Mouse (Mus musculus) MEL (cell line): ENCODE measurements around the gene Ckap4. TPM values are rescaled to one million over a fixed set of nuclear protein-coding genes. Genes with fewer than 3 reads are reported as not detected.
A peak's percentile ranks its signal among the peaks of the same experiment; 100 is the strongest.

Source experiments
- DNase-seq: peaks from one replicate; pipeline ENCODE4 v3.0.0; 2011; ENCODE audit warnings: low read depth, low spot score
- H3K27ac ChIP-seq: 2 replicates; pipeline ENCODE4 v1.5.1; 2012; ENCODE audit warnings: low read depth, mild to moderate bottlenecking, control low read depth, low read length, moderate library complexity; ENCODE audit not compliant: control insufficient read depth
- H3K27me3 ChIP-seq, 2 experiments: fragments of 150-350 bp in 1 of 2; sonication (generic) in 1 of 2; 2 replicates each; pipeline ENCODE4 v1.6.1; 2012; ENCODE audit warnings: low read length in 2 of 2, mild to moderate bottlenecking in 2 of 2, improper control_type of control experiment in 1 of 2, moderate library complexity in 1 of 2; ENCODE audit not compliant: insufficient read depth in 2 of 2, control insufficient read depth in 1 of 2
- H3K36me3 ChIP-seq, 2 experiments: 2 replicates each; pipeline ENCODE4 v1.6.1; 2012 to 2014; ENCODE audit warnings: low read length in 2 of 2, improper control_type of control experiment in 1 of 2, inconsistent platforms in 1 of 2, mild to moderate bottlenecking in 1 of 2; ENCODE audit not compliant: insufficient read depth in 2 of 2, control insufficient read depth in 1 of 2
- H3K4me1 ChIP-seq, 2 experiments: fragments of 150-350 bp in 1 of 2; sonication (generic) in 1 of 2; 2 replicates each; pipeline ENCODE4 v1.6.1; 2012; ENCODE audit warnings: low read length in 2 of 2, improper control_type of control experiment in 1 of 2, mild to moderate bottlenecking in 1 of 2; ENCODE audit not compliant: insufficient read depth in 2 of 2, control insufficient read depth in 1 of 2
- H3K4me3 ChIP-seq, 2 experiments: fragments of 150-350 bp in 1 of 2; sonication (generic) in 1 of 2; 2 replicates each; pipeline ENCODE4 v1.5.1; 2012; ENCODE audit warnings: low read depth in 2 of 2, low read length in 2 of 2, mild to moderate bottlenecking in 2 of 2, moderate library complexity in 2 of 2, control low read depth in 1 of 2, improper control_type of control experiment in 1 of 2; ENCODE audit not compliant: control insufficient read depth in 1 of 2, insufficient read depth in 1 of 2
- H3K79me2 ChIP-seq: 2 replicates; pipeline ENCODE4 v1.6.1; 2012; ENCODE audit warnings: mild to moderate bottlenecking, low read length, moderate library complexity; ENCODE audit not compliant: control insufficient read depth, poor library complexity, insufficient read depth
- H3K9ac ChIP-seq: 2 replicates; pipeline ENCODE4 v1.6.1; 2012; ENCODE audit warnings: low read depth, mild to moderate bottlenecking, control low read depth, low read length, moderate library complexity; ENCODE audit not compliant: control insufficient read depth, poor library complexity, severe bottlenecking
- H3K9me3 ChIP-seq: fragments of 150-350 bp; sonication (generic); replicated peaks from 2 replicates; pipeline ENCODE4 v1.6.1; 2012; ENCODE audit warnings: mild to moderate bottlenecking, low read length, improper control_type of control experiment, moderate library complexity; ENCODE audit not compliant: insufficient read depth
- BHLHE40 ChIP-seq: IDR thresholded peaks from 2 replicates; pipeline ENCODE4 v1.6.1; 2012; ENCODE audit warnings: low read depth, mild to moderate bottlenecking, inconsistent platforms, low read length, improper control_type of control experiment, borderline replicate concordance
- CHD1 ChIP-seq: IDR thresholded peaks from 2 replicates; pipeline ENCODE4 v1.6.1; 2012; ENCODE audit warnings: low read depth, mild to moderate bottlenecking, inconsistent platforms, low read length, improper control_type of control experiment
- CHD2 ChIP-seq: IDR thresholded peaks from 2 replicates; pipeline ENCODE4 v1.6.1; 2011; ENCODE audit warnings: low read length, improper control_type of control experiment
- CTCF ChIP-seq, 3 experiments: IDR thresholded peaks in 2 of 3; conservative IDR thresholded peaks in 1 of 3; 2 replicates each; pipeline ENCODE4 v1.5.1; 2011 to 2012; ENCODE audit warnings: low read length in 3 of 3, low read depth in 2 of 3, mild to moderate bottlenecking in 2 of 3, improper control_type of control experiment in 1 of 3, inconsistent platforms in 1 of 3, mixed read lengths in 1 of 3, moderate library complexity in 1 of 3; ENCODE audit not compliant: control insufficient read depth in 1 of 3, insufficient read depth in 1 of 3, poor library complexity in 1 of 3, severe bottlenecking in 1 of 3
- E2F4 ChIP-seq: IDR thresholded peaks from 2 replicates; pipeline ENCODE4 v1.6.1; 2011; ENCODE audit warnings: low read depth, low read length, improper control_type of control experiment, borderline replicate concordance
- ELF1 ChIP-seq: IDR thresholded peaks from 2 replicates; pipeline ENCODE4 v1.6.1; 2014; ENCODE audit warnings: low read depth, mild to moderate bottlenecking, inconsistent platforms, low read length, improper control_type of control experiment, moderate library complexity
- EP300 ChIP-seq, 2 experiments: IDR thresholded peaks; 2 replicates each; pipeline ENCODE4 v1.6.1; 2011; ENCODE audit warnings: improper control_type of control experiment in 2 of 2, low read length in 2 of 2, low read depth in 1 of 2, mild to moderate bottlenecking in 1 of 2
- ETS1 ChIP-seq: IDR thresholded peaks from 2 replicates; pipeline ENCODE4 v1.6.1; 2012; ENCODE audit warnings: low read depth, mild to moderate bottlenecking, inconsistent platforms, low read length, improper control_type of control experiment, moderate library complexity
- GABPA ChIP-seq: IDR thresholded peaks from 2 replicates; pipeline ENCODE4 v1.6.1; 2012; ENCODE audit warnings: low read depth, mild to moderate bottlenecking, inconsistent platforms, low read length, improper control_type of control experiment, moderate library complexity
- GATA1 ChIP-seq: IDR thresholded peaks from 2 replicates; pipeline ENCODE4 v1.6.1; 2011; ENCODE audit warnings: low read depth, low read length, improper control_type of control experiment
- HCFC1 ChIP-seq: IDR thresholded peaks from 2 replicates; pipeline ENCODE4 v1.6.1; 2012; ENCODE audit warnings: low read depth, mild to moderate bottlenecking, inconsistent platforms, low read length, improper control_type of control experiment, moderate library complexity
- JUND ChIP-seq: IDR thresholded peaks from 2 replicates; pipeline ENCODE4 v1.6.1; 2011; ENCODE audit warnings: low read depth, mild to moderate bottlenecking, improper control_type of control experiment, low read length
- KAT2A ChIP-seq: conservative IDR thresholded peaks from 2 replicates; pipeline ENCODE4 v1.6.1; 2012; ENCODE audit warnings: low read depth, low read length, improper control_type of control experiment, inconsistent platforms
- MAFK ChIP-seq: IDR thresholded peaks from 2 replicates; pipeline ENCODE4 v1.6.1; 2011; ENCODE audit warnings: low read depth, mild to moderate bottlenecking, low read length, improper control_type of control experiment, borderline replicate concordance
- MAX ChIP-seq: IDR thresholded peaks from 2 replicates; pipeline ENCODE4 v1.6.1; 2011; ENCODE audit warnings: low read length, improper control_type of control experiment
- MAZ ChIP-seq: IDR thresholded peaks from 2 replicates; pipeline ENCODE4 v1.6.1; 2012; ENCODE audit warnings: low read depth, mild to moderate bottlenecking, inconsistent platforms, low read length, improper control_type of control experiment
- MEF2A ChIP-seq: IDR thresholded peaks from 2 replicates; pipeline ENCODE4 v1.6.1; 2014; ENCODE audit warnings: low read depth, mild to moderate bottlenecking, inconsistent platforms, low read length, improper control_type of control experiment; ENCODE audit not compliant: poor library complexity, insufficient replicate concordance, severe bottlenecking; ENCODE audit errors: extremely low read depth
- MXI1 ChIP-seq: IDR thresholded peaks from 2 replicates; pipeline ENCODE4 v1.6.1; 2011; ENCODE audit warnings: mild to moderate bottlenecking, low read depth, low read length, improper control_type of control experiment
- MYB ChIP-seq: IDR thresholded peaks from 2 replicates; pipeline ENCODE4 v1.6.1; 2011; ENCODE audit warnings: mild to moderate bottlenecking, low read depth, low read length, improper control_type of control experiment
- MYC ChIP-seq: IDR thresholded peaks from 2 replicates; pipeline ENCODE4 v1.6.1; 2011; ENCODE audit warnings: low read depth, mild to moderate bottlenecking, low read length, improper control_type of control experiment, moderate library complexity
- NELFE ChIP-seq: IDR thresholded peaks from 2 replicates; pipeline ENCODE4 v1.6.1; 2011; ENCODE audit warnings: low read depth, low read length, improper control_type of control experiment
- NRF1 ChIP-seq: IDR thresholded peaks from 2 replicates; pipeline ENCODE4 v1.6.1; 2014; ENCODE audit warnings: low read depth, mild to moderate bottlenecking, inconsistent platforms, low read length, improper control_type of control experiment, moderate library complexity; ENCODE audit not compliant: poor library complexity, insufficient read depth, severe bottlenecking
- POLR2A ChIP-seq, 2 experiments: IDR thresholded peaks; 2 replicates each; pipeline ENCODE4 v1.6.1; 2011 to 2012; ENCODE audit warnings: low read length in 2 of 2, mild to moderate bottlenecking in 2 of 2, control low read depth in 1 of 2, improper control_type of control experiment in 1 of 2, low read depth in 1 of 2, moderate library complexity in 1 of 2; ENCODE audit not compliant: control insufficient read depth in 1 of 2, insufficient read depth in 1 of 2, poor library complexity in 1 of 2
- POLR2AphosphoS5 ChIP-seq: IDR thresholded peaks from 2 replicates; pipeline ENCODE4 v1.6.1; 2012; ENCODE audit warnings: low read depth, borderline replicate concordance, mild to moderate bottlenecking, inconsistent platforms, low read length, moderate library complexity, mixed read lengths
- RAD21 ChIP-seq: IDR thresholded peaks from 2 replicates; pipeline ENCODE4 v1.6.1; 2011; ENCODE audit warnings: mild to moderate bottlenecking, low read depth, low read length, improper control_type of control experiment
- RCOR1 ChIP-seq: IDR thresholded peaks from 2 replicates; pipeline ENCODE4 v1.6.1; 2012; ENCODE audit warnings: low read depth, mild to moderate bottlenecking, inconsistent platforms, low read length, improper control_type of control experiment
- SIN3A ChIP-seq: IDR thresholded peaks from 2 replicates; pipeline ENCODE4 v1.6.1; 2012; ENCODE audit warnings: low read length, improper control_type of control experiment, inconsistent platforms
- TBP ChIP-seq: IDR thresholded peaks from 2 replicates; pipeline ENCODE4 v1.8.0; 2011; ENCODE audit warnings: low read depth, low read length, improper control_type of control experiment
- TCF12 ChIP-seq: IDR thresholded peaks from 2 replicates; pipeline ENCODE4 v1.6.1; 2014; ENCODE audit warnings: low read depth, mild to moderate bottlenecking, inconsistent platforms, low read length, improper control_type of control experiment, moderate library complexity
- UBTF ChIP-seq: IDR thresholded peaks from 2 replicates; pipeline ENCODE4 v1.6.1; 2012; ENCODE audit warnings: low read depth, mild to moderate bottlenecking, inconsistent platforms, low read length, improper control_type of control experiment, moderate library complexity, borderline replicate concordance; ENCODE audit not compliant: insufficient read depth
- USF1 ChIP-seq: IDR thresholded peaks from 2 replicates; pipeline ENCODE4 v1.6.1; 2014; ENCODE audit warnings: low read depth, mild to moderate bottlenecking, inconsistent platforms, low read length, improper control_type of control experiment, moderate library complexity
- USF2 ChIP-seq, 2 experiments: IDR thresholded peaks; 2 replicates each; pipeline ENCODE4 v1.6.1; 2011 to 2012; ENCODE audit warnings: improper control_type of control experiment in 2 of 2, low read length in 2 of 2, borderline replicate concordance in 1 of 2, inconsistent platforms in 1 of 2, low read depth in 1 of 2, mild to moderate bottlenecking in 1 of 2; ENCODE audit not compliant: insufficient read depth in 1 of 2
- ZC3H11A ChIP-seq: IDR thresholded peaks from 2 replicates; pipeline ENCODE4 v1.6.1; 2012; ENCODE audit warnings: low read depth, mild to moderate bottlenecking, inconsistent platforms, low read length, improper control_type of control experiment
- ZKSCAN1 ChIP-seq: IDR thresholded peaks from 2 replicates; pipeline ENCODE4 v1.6.1; 2012; ENCODE audit warnings: low read depth, mild to moderate bottlenecking, inconsistent platforms, low read length, improper control_type of control experiment, moderate library complexity
- ZMIZ1 ChIP-seq: IDR thresholded peaks from 2 replicates; pipeline ENCODE4 v1.6.1; 2012; ENCODE audit warnings: low read depth, mild to moderate bottlenecking, inconsistent platforms, low read length, improper control_type of control experiment, moderate library complexity
- ZNF384 ChIP-seq: IDR thresholded peaks from 2 replicates; pipeline ENCODE4 v1.6.1; 2012; ENCODE audit warnings: low read depth, mild to moderate bottlenecking, inconsistent platforms, low read length, improper control_type of control experiment
- polyA plus RNA-seq, 2 experiments: library from polyadenylated mRNA; stranded (reverse) in 1 of 2; unstranded in 1 of 2; fragments of >175 nt in 1 of 2; fragments of >200 nt in 1 of 2; gene quantifications; 2 replicates each; pipeline versions ENCODE4 v1.2.1 to v1.2.4; 2012; ENCODE audit warnings: low replicate concordance in 2 of 2, low read depth in 1 of 2; ENCODE audit not compliant: insufficient read length in 2 of 2, insufficient read depth in 1 of 2, missing spikeins in 1 of 2
- total RNA-seq: library from RNA; depleted of rRNA; stranded (reverse); fragments of 300-350 nt; gene quantifications from 2 replicates; pipeline ENCODE4 v1.2.3, GENCODE M21; 2012

Ckap4 gene
- total and polyA plus RNA-seq, 3 experiments: 1.0 to 5.2 TPM; not detected in 1

- peak; percentile 94 for DNase-seq
- Histone ChIP-seq H3K4me1 (peaks cover 6 to 14% of the 10 kb centered on the region in 2 experiments), H3K79me2 (no peaks in the 10 kb centered on the region), H3K36me3 (peaks cover 0 to 9% of the 10 kb centered on the region in 2 experiments; a peak in 2 of 4 replicates), H3K27ac (peak overlapping the region; percentile 78), H3K9me3 (no peaks in the 10 kb centered on the region), H3K9ac (peak overlapping the region; percentile 39), H3K27me3 (no peaks in the 10 kb centered on the region; a peak in 1 of 4 replicates), H3K4me3 (peak overlapping the region; percentile 10 to 12)
- no peak for TF ChIP-seq MEF2A
- TF ChIP-seq MAFK: no peak
- peak; percentile 62 for TF ChIP-seq MAX
- TF ChIP-seq JUND: peak; percentile 14; the same call in 1 of the 2 replicates
- peak; percentile 95 for TF ChIP-seq ZNF384
- TF ChIP-seq MAZ: no peak
- TF ChIP-seq KAT2A: no peak
- TF ChIP-seq POLR2A (IDR thresholded peaks at IDR 0.05; ENCODE audit: control insufficient read depth in 1 of 2, insufficient read depth in 1 of 2, low read depth in 1 of 2, low read length in 2 of 2, poor library complexity in 1 of 2): 0 out of 4 replicates have a peak, but pooled peaks have one; percentile 8 to 41
- no peak for TF ChIP-seq POLR2AphosphoS5
- TF ChIP-seq TBP: no peak; the same call in 1 of the 2 replicates
- no peak for TF ChIP-seq CHD2
- no peak for TF ChIP-seq ZKSCAN1
- no peak for TF ChIP-seq CTCF (IDR thresholded peaks at IDR 0.05 in 2 of 3, conservative IDR thresholded peaks at IDR 0.05 in 1 of 3; ENCODE audit: control insufficient read depth in 1 of 3, insufficient read depth in 1 of 3, low read depth in 2 of 3, low read length in 3 of 3, poor library complexity in 1 of 3, severe bottlenecking in 1 of 3)
- no peak for TF ChIP-seq NELFE
- TF ChIP-seq CHD1: no peak
- no peak for TF ChIP-seq UBTF
- TF ChIP-seq RCOR1: peak; percentile 69
- peak; percentile 78 for TF ChIP-seq GATA1
- no peak for TF ChIP-seq USF2 (IDR thresholded peaks at IDR 0.05; ENCODE audit: borderline replicate concordance in 1 of 2, insufficient read depth in 1 of 2, low read depth in 1 of 2, low read length in 2 of 2)
- TF ChIP-seq SIN3A: peak; percentile 86
- no peak for TF ChIP-seq RAD21
- TF ChIP-seq USF1: no peak
- peak; percentile 86 for TF ChIP-seq MYC
- TF ChIP-seq TCF12: peak; percentile 76
- peak; percentile 78 to 80 for TF ChIP-seq EP300 (IDR thresholded peaks at IDR 0.05; ENCODE audit: low read depth in 1 of 2, low read length in 2 of 2)
- no peak for TF ChIP-seq E2F4
- 0 out of 2 replicates have a peak, but pooled peaks have one; percentile 47 for TF ChIP-seq HCFC1
- TF ChIP-seq ZMIZ1: no peak
- TF ChIP-seq ZC3H11A: no peak
- TF ChIP-seq ETS1: peak; percentile 76
- peak; percentile 88 for TF ChIP-seq MXI1
- TF ChIP-seq NRF1: 0 out of 2 replicates have a peak, but pooled peaks have one; percentile 17
- peak; percentile 15; the same call in 1 of the 2 replicates for TF ChIP-seq BHLHE40
- 0 out of 2 replicates have a peak, but pooled peaks have one; percentile 43 for TF ChIP-seq MYB
- TF ChIP-seq GABPA: no peak
- TF ChIP-seq ELF1: peak; percentile 50; the same call in 1 of the 2 replicates
These were observed 17.4 kb downstream of the Ckap4 start for GRCm38 (mm10) chr10:84516414-84516927.
